12 mouse cellular contexts compared by ENCODE assay signal in genomic region chr3:158558631-158559030, GRCm38 (mm10). TPM values are rescaled to one million over a fixed set of nuclear protein-coding genes. Genes with fewer than 3 reads are reported as not detected.
DNase-seq lines count a peak whose midpoint lies in the region; ATAC-seq and TF ChIP-seq lines count a peak whose summit lies in the region.
"Had no signal": no experiment of that assay in that cellular context is flagged by ENCODE, and none has a peak within 500 bp of the region (broad histone marks: within the 10 kb centered on the region; RNA-seq: fewer than 3 reads in every experiment).

No protein-coding gene starts in this region.

- no peaks in the 10 kb centered on the region for H3K36me3 ChIP-seq in forebrain, embryonic 15.5 days
- no peaks in the 10 kb centered on the region for H3K36me3 ChIP-seq in hindbrain, postnatal 0 days (ENCODE audit: insufficient read depth, low read length)
- no peaks in the 10 kb centered on the region for H3K36me3 ChIP-seq in neural tube, embryonic 15.5 days

- H3K27me3 ChIP-seq in forebrain, embryonic 15.5 days, result no peaks in the 10 kb centered on the region
- H3K27me3 ChIP-seq in hindbrain, postnatal 0 days (ENCODE audit: insufficient read depth, low read length), result no peaks in the 10 kb centered on the region
- no peaks in the 10 kb centered on the region for H3K27me3 ChIP-seq in neural tube, embryonic 15.5 days (replicated peaks)
- H3K27me3 ChIP-seq: CH12.LX had no signal

- H3K4me2 ChIP-seq in forebrain, embryonic 15.5 days (replicated peaks), result peak overlapping the region; percentile 80
- peak overlapping the region; percentile 64 for H3K4me2 ChIP-seq in hindbrain, postnatal 0 days (ENCODE audit: low read depth, low read length)
- H3K4me2 ChIP-seq in neural tube, embryonic 15.5 days, result peak overlapping the region; percentile 64

- H3K9me3 ChIP-seq in forebrain, embryonic 15.5 days, result no peaks in the 10 kb centered on the region
- H3K9me3 ChIP-seq in hindbrain, postnatal 0 days (ENCODE audit: low read length), result no peaks in the 10 kb centered on the region
- no peaks in the 10 kb centered on the region for H3K9me3 ChIP-seq in neural tube, embryonic 15.5 days (replicated peaks)

- H3K4me3 ChIP-seq in left cerebral cortex, adult 2 months, result peak overlapping the region; percentile 83
- H3K4me3 ChIP-seq in forebrain, embryonic 15.5 days, result peak overlapping the region; percentile 79
- H3K4me3 ChIP-seq in hindbrain, postnatal 0 days (ENCODE audit: low read length), result peak overlapping the region; percentile 62
- peak overlapping the region; percentile 87 for H3K4me3 ChIP-seq in neural tube, embryonic 15.5 days (replicated peaks)
- H3K4me3 ChIP-seq: megakaryocyte, embryonic 14.5 days had no signal

- ATAC-seq in forebrain, embryonic 15.5 days (replicated peaks), result no peak
- ATAC-seq in hindbrain, postnatal 0 days, result no peak
- no peak for ATAC-seq in neural tube, embryonic 15.5 days (ENCODE audit: low FRiP score)
- ATAC-seq in megakaryocyte, adult 5-6 weeks (ENCODE audit: poor library complexity, severe bottlenecking), result no peak
- ATAC-seq in granulocyte monocyte progenitor cell, adult 5-6 weeks (replicated peaks; ENCODE audit: poor library complexity, severe bottlenecking), result no peak

- H3K9ac ChIP-seq in forebrain, embryonic 15.5 days (replicated peaks), result 0 out of 2 replicates have a peak overlapping the region, but pooled peaks have one; percentile 92
- H3K9ac ChIP-seq in hindbrain, postnatal 0 days (replicated peaks; ENCODE audit: low read length), result no peak overlapping the region
- no peak overlapping the region; the same call in 1 of the 2 replicates for H3K9ac ChIP-seq in neural tube, embryonic 15.5 days (replicated peaks)

- TF ChIP-seq CTCF in left cerebral cortex, adult 2 months (IDR thresholded peaks at IDR 0.05), result no peak
- no peak for TF ChIP-seq CTCF in hindbrain, postnatal 0 days (IDR thresholded peaks at IDR 0.05; ENCODE audit: low read depth)

- intact Hi-C loops in left cerebral cortex, adult 2 months (cut with DNase I), result loop anchor here (10.0 kb wide), 2 partner anchors 154 to 354 kb away; no protein-coding TSS in a partner anchor

- DNase-seq in left cerebral cortex, adult 2 months (ENCODE audit: extremely low spot score in 1 of 2, low spot score in 2 of 2), result peak in 1 of 2 experiments; percentile 23
- no peak for DNase-seq in left cerebral cortex, adult 11 months (ENCODE audit: low spot score)
- DNase-seq in hindbrain, postnatal 0 days (ENCODE audit: low spot score), result peak; percentile 10
- DNase-seq: adrenal gland, adult 8-10 months; kidney, postnatal 25 days had no signal

- H3K27ac ChIP-seq in left cerebral cortex, adult 2 months, result peak overlapping the region; percentile 99
- H3K27ac ChIP-seq in forebrain, embryonic 15.5 days (replicated peaks), result peak overlapping the region; percentile 97; the same call in 1 of the 2 replicates
- H3K27ac ChIP-seq in hindbrain, postnatal 0 days, result no peak overlapping the region
- H3K27ac ChIP-seq in neural tube, embryonic 15.5 days (replicated peaks), result no peak overlapping the region

- peaks cover 39% of the 10 kb centered on the region for H3K4me1 ChIP-seq in forebrain, embryonic 15.5 days
- H3K4me1 ChIP-seq in hindbrain, postnatal 0 days (ENCODE audit: insufficient read depth, low read length), result 0 out of 2 replicates have a peak, but pooled peaks cover 3% of the 10 kb centered on the region
- H3K4me1 ChIP-seq in neural tube, embryonic 15.5 days, result peaks cover 15% of the 10 kb centered on the region

RNA-seq across cellular contexts. Expression of gene Lrrc7, which starts 3.4 kb away (rescaled TPM):
- 100 to 1,000 TPM; 118 to 126 TPM for total RNA-seq in left cerebral cortex, adult 2 months (2021)
- polyA plus RNA-seq in forebrain, embryonic 15.5 days (2015; fragmentation: Nextera tagmentation; extraction: Ambion mirVana), result 15.3 and 17.2 TPM in 2 replicates
- total RNA-seq in hindbrain, postnatal 0 days (2014; rRNA removed), result 24.5 and 25.0 TPM in 2 replicates
- polyA plus RNA-seq in hindbrain, postnatal 0 days (2015; fragmentation: Nextera tagmentation; extraction: Ambion mirVana), result 5.4 and 6.2 TPM in 2 replicates
- polyA plus RNA-seq in neural tube, embryonic 15.5 days (2015; fragmentation: Nextera tagmentation; extraction: Ambion mirVana), result 10.9 and 14.3 TPM in 2 replicates
- not detected in 2 replicates for total RNA-seq in megakaryocyte, adult 5-6 weeks (2015)
- not detected in 2 replicates for total RNA-seq in megakaryocyte, adult 5-6 weeks (2017)
- total RNA-seq in granulocyte monocyte progenitor cell, adult 5-6 weeks (2014; fragmentation: Nextera tagmentation), result not detected in 2 replicates
- total RNA-seq in granulocyte monocyte progenitor cell, adult 5-6 weeks (2017), result not detected in 2 replicates
- total RNA-seq: CH12.LX; gastrocnemius, adult 18-20 months had no signal

Comparison
In these comparisons a context has a peak if more than half of its experiments do, and no peak if none do; other contexts are left out.
1. H3K27ac ChIP-seq: peak in left cerebral cortex, adult 2 months (single experiment) and forebrain, embryonic 15.5 days (single experiment); none in hindbrain, postnatal 0 days (single experiment) and neural tube, embryonic 15.5 days (single experiment).
2. RNA of gene Lrrc7, which starts 3.4 kb away (total RNA-seq): 118 to 126 TPM in left cerebral cortex, adult 2 months and 24.5 to 25.0 TPM in hindbrain, postnatal 0 days; not detected in megakaryocyte, adult 5-6 weeks and not detected in granulocyte monocyte progenitor cell, adult 5-6 weeks; every median in the first group is over 10 times any median in the second.
3. Peak in every context shown above with its lines, with median percentiles within 50 percentile points of each other: H3K4me3 ChIP-seq and H3K4me2 ChIP-seq.